1 mouse cellular context compared by ENCODE assay signal in genomic region chr17:35244999-35245398, GRCm38 (mm10).
TF ChIP-seq lines count a peak whose summit lies in the region.

No protein-coding gene starts in this region.

TF ChIP-seq in ES-E14, 5 proteins besides CTCF, POLR2A, EP300 and RAD21:
- TF ChIP-seq HCFC1 (IDR thresholded peaks at IDR 0.05; ENCODE audit: borderline replicate concordance, insufficient read depth, low read length) (no peak), MAFK (IDR thresholded peaks at IDR 0.05; ENCODE audit: insufficient read depth, low read depth, low read length) (no peak), ZNF384 (IDR thresholded peaks at IDR 0.05; ENCODE audit: low read depth, low read length) (no peak), ZC3H11A (IDR thresholded peaks at IDR 0.05; ENCODE audit: borderline replicate concordance, low read depth, low read length) (no peak), CHD2 (IDR thresholded peaks at IDR 0.05; ENCODE audit: low read depth, low read length) (no peak)
